Mouse (Mus musculus): ENCODE results near the gene Tmc3. TPM values are rescaled to one million over a fixed set of nuclear protein-coding genes. Genes with fewer than 3 reads are reported as not detected.

The Tmc3 gene
- total and polyA plus RNA-seq, 3 experiments = 0.71 TPM; not detected in 2

- peaks cover 2% of the 10 kb centered on the region for H3K27me3 ChIP-seq (ENCODE audit: insufficient read depth, low read length)
- no peaks in the 10 kb centered on the region for H3K36me3 ChIP-seq (replicated peaks)
- TF ChIP-seq GATA2 (IDR thresholded peaks at IDR 0.05; ENCODE audit: borderline replicate concordance, low read depth, low read length) = no peak
- TF ChIP-seq CTCF (IDR thresholded peaks at IDR 0.05; ENCODE audit: low read depth, low read length) = no peak
- TF ChIP-seq GATA1 (IDR thresholded peaks at IDR 0.05; ENCODE audit: borderline replicate concordance, low read length) = no peak
Observed at GRCm38 (mm10) chr7:83622582-83622981, 37.9 kb downstream of the Tmc3 start.

GRCm38 (mm10) chr7:83624065-83624464, 39.3 kb downstream of the Tmc3 start:
- peaks cover 2% of the 10 kb centered on the region for H3K27me3 ChIP-seq (ENCODE audit: insufficient read depth, low read length)
- DNase-seq (ENCODE audit: low spot score) (no peak), ATAC-seq (ENCODE audit: extremely low read depth, insufficient number of reproducible peaks, low FRiP score, poor library complexity, severe bottlenecking) (no peak)
- H3K9me3 ChIP-seq (replicated peaks) = no peaks in the 10 kb centered on the region
- no peaks in the 10 kb centered on the region for H3K36me3 ChIP-seq (replicated peaks)
- no peaks in the 10 kb centered on the region for H3K4me1 ChIP-seq (ENCODE audit: insufficient read depth, low read depth, low read length)
- no peak for TF ChIP-seq POLR2AphosphoS5 (IDR thresholded peaks at IDR 0.05; ENCODE audit: insufficient replicate concordance, low read depth, low read length)
- TF ChIP-seq TAL1 (conservative IDR thresholded peaks at IDR 0.05; ENCODE audit: low read depth, low read length) = no peak
- TF ChIP-seq CTCF (IDR thresholded peaks at IDR 0.05; ENCODE audit: low read depth, low read length) = no peak
- no peak for TF ChIP-seq GATA2 (IDR thresholded peaks at IDR 0.05; ENCODE audit: borderline replicate concordance, low read depth, low read length)
- no peak for TF ChIP-seq GATA1 (IDR thresholded peaks at IDR 0.05; ENCODE audit: borderline replicate concordance, low read length)
- H3K4me3 ChIP-seq (ENCODE audit: low read depth, low read length) = no peak overlapping the region

More at GRCm38 (mm10) chr7:83622582-83622981, 37.9 kb downstream of the Tmc3 start:
- Histone ChIP-seq H3K4me1 (ENCODE audit: insufficient read depth, low read depth, low read length) (no peaks in the 10 kb centered on the region), H3K4me3 (ENCODE audit: low read depth, low read length) (no peak overlapping the region), H3K9me3 (replicated peaks) (no peaks in the 10 kb centered on the region)
- DNase-seq (ENCODE audit: low spot score) (no peak), ATAC-seq (ENCODE audit: extremely low read depth, insufficient number of reproducible peaks, low FRiP score, poor library complexity, severe bottlenecking) (no peak)

- TF ChIP-seq GATA2 (IDR thresholded peaks at IDR 0.05; ENCODE audit: borderline replicate concordance, low read depth, low read length) (no peak), POLR2AphosphoS5 (IDR thresholded peaks at IDR 0.05; ENCODE audit: insufficient replicate concordance, low read depth, low read length) (no peak), GATA1 (IDR thresholded peaks at IDR 0.05; ENCODE audit: borderline replicate concordance, low read length) (no peak), TAL1 (conservative IDR thresholded peaks at IDR 0.05; ENCODE audit: low read depth, low read length) (no peak), CTCF (IDR thresholded peaks at IDR 0.05; ENCODE audit: low read depth, low read length) (no peak)
- no peaks in the 10 kb centered on the region for H3K9me3 ChIP-seq (replicated peaks)
- no peak for ATAC-seq (ENCODE audit: extremely low read depth, insufficient number of reproducible peaks, low FRiP score, poor library complexity, severe bottlenecking)
- no peak overlapping the region for H3K4me3 ChIP-seq (ENCODE audit: low read depth, low read length)
- H3K36me3 ChIP-seq (replicated peaks) = no peaks in the 10 kb centered on the region
- peaks cover 8% of the 10 kb centered on the region for H3K4me1 ChIP-seq (ENCODE audit: insufficient read depth, low read depth, low read length)
- no peak for DNase-seq (ENCODE audit: low spot score)
- H3K27me3 ChIP-seq (ENCODE audit: insufficient read depth, low read length) = peaks cover 2% of the 10 kb centered on the region; the same call in 1 of the 2 replicates
Observed at GRCm38 (mm10) chr7:83626557-83627257, 42.0 kb downstream of the Tmc3 start.

GRCm38 (mm10) chr7:83627369-83627768, 42.6 kb downstream of the Tmc3 start:
- no peak for TF ChIP-seq POLR2AphosphoS5 (IDR thresholded peaks at IDR 0.05; ENCODE audit: insufficient replicate concordance, low read depth, low read length)
- no peak for TF ChIP-seq GATA1 (IDR thresholded peaks at IDR 0.05; ENCODE audit: borderline replicate concordance, low read length)
- TF ChIP-seq TAL1 (conservative IDR thresholded peaks at IDR 0.05; ENCODE audit: low read depth, low read length) = no peak
- no peak for TF ChIP-seq CTCF (IDR thresholded peaks at IDR 0.05; ENCODE audit: low read depth, low read length)
- no peak for TF ChIP-seq GATA2 (IDR thresholded peaks at IDR 0.05; ENCODE audit: borderline replicate concordance, low read depth, low read length)
- DNase-seq (ENCODE audit: low spot score) (no peak), ATAC-seq (ENCODE audit: extremely low read depth, insufficient number of reproducible peaks, low FRiP score, poor library complexity, severe bottlenecking) (no peak)
- H3K9me3 ChIP-seq (replicated peaks) = no peaks in the 10 kb centered on the region
- peaks cover 14% of the 10 kb centered on the region for H3K4me1 ChIP-seq (ENCODE audit: insufficient read depth, low read depth, low read length)
- H3K4me3 ChIP-seq (ENCODE audit: low read depth, low read length) = no peak overlapping the region
- H3K27me3 ChIP-seq (ENCODE audit: insufficient read depth, low read length) = peaks cover 2% of the 10 kb centered on the region; the same call in 1 of the 2 replicates
- no peaks in the 10 kb centered on the region for H3K36me3 ChIP-seq (replicated peaks)

- Histone ChIP-seq H3K36me3 (replicated peaks) (no peaks in the 10 kb centered on the region), H3K9me3 (replicated peaks) (no peaks in the 10 kb centered on the region), H3K27me3 (ENCODE audit: insufficient read depth, low read length) (no peaks in the 10 kb centered on the region), H3K4me1 (ENCODE audit: insufficient read depth, low read depth, low read length) (peaks cover 16% of the 10 kb centered on the region), H3K4me3 (ENCODE audit: low read depth, low read length) (peak overlapping the region; percentile 77)
- ATAC-seq (ENCODE audit: extremely low read depth, insufficient number of reproducible peaks, low FRiP score, poor library complexity, severe bottlenecking) (peak; percentile 35), DNase-seq (ENCODE audit: low spot score) (peak; percentile 6)
- TF ChIP-seq GATA2 (IDR thresholded peaks at IDR 0.05; ENCODE audit: borderline replicate concordance, low read depth, low read length) (no peak), GATA1 (IDR thresholded peaks at IDR 0.05; ENCODE audit: borderline replicate concordance, low read length) (no peak), CTCF (IDR thresholded peaks at IDR 0.05; ENCODE audit: low read depth, low read length) (no peak), POLR2AphosphoS5 (IDR thresholded peaks at IDR 0.05; ENCODE audit: insufficient replicate concordance, low read depth, low read length) (no peak), TAL1 (conservative IDR thresholded peaks at IDR 0.05; ENCODE audit: low read depth, low read length) (no peak)
Observed at GRCm38 (mm10) chr7:83631073-83631827, 46.5 kb downstream of the Tmc3 start.
